Mouse (Mus musculus) mammary gland, adult 2 months (tissue): ENCODE measurements around the gene Bcat1. TPM values are rescaled to one million over a fixed set of nuclear protein-coding genes. Genes with fewer than 3 reads are reported as not detected.

Experiments used
- polyA plus RNA-seq: library from polyadenylated mRNA; depleted of rRNA; stranded (reverse); fragments of >200 nt; gene quantifications from 2 replicates; pipeline ENCODE4 v1.2.3, GENCODE M21; 2012; ENCODE audit warnings: low replicate concordance; rRNA removed

Bcat1 gene
- polyA plus RNA-seq = 0.78 and 1.3 TPM in 2 replicates

GRCm38 (mm10) chr6:145075548-145076224 is at the start of gene Bcat1:
Gene Bcat1 (minus strand): TSS chr6:145076184.

GRCm38 (mm10) chr6:145115476-145116097 is 39.6 kb upstream of the Bcat1 start, which contains the start of gene Lrmp:
Gene Lrmp (plus strand): TSS chr6:145115653.

Other genes starting within 250 kb of the Bcat1 start
- gene Lrmp, start 39.5 kb upstream of the Bcat1 start, polyA plus RNA-seq = 41.2 and 51.1 TPM in 2 replicates
- gene Casc1, start 134.8 kb upstream of the Bcat1 start, polyA plus RNA-seq = 0.16 and 0.23 TPM in 2 replicates
- gene Etfrf1, start 134.9 kb upstream of the Bcat1 start, polyA plus RNA-seq = 6.1 and 25.7 TPM in 2 replicates
- 10.0 and 24.4 TPM in 2 replicates for gene Kras, start 174.1 kb upstream of the Bcat1 start, polyA plus RNA-seq